ENCODE assay signal across 17 mouse cellular contexts in genomic region chr1:90470996-90471395, GRCm38 (mm10).
DNase-seq lines count a peak whose midpoint lies in the region; ATAC-seq and TF ChIP-seq lines count a peak whose summit lies in the region.
"Had no signal": no experiment of that assay in that cellular context is flagged by ENCODE, and none has a peak within 500 bp of the region (broad histone marks: within the 10 kb centered on the region; RNA-seq: fewer than 3 reads in every experiment).

No protein-coding gene starts in this region.

- peaks cover 57% of the 10 kb centered on the region for H3K27me3 ChIP-seq in hindbrain, embryonic 10.5 days (ENCODE audit: insufficient read depth, poor library complexity, severe bottlenecking)
- peaks cover 3% of the 10 kb centered on the region; the same call in 1 of the 2 replicates for H3K27me3 ChIP-seq in hindbrain, embryonic 11.5 days (ENCODE audit: control insufficient read depth, insufficient read depth, low read length)
- H3K27me3 ChIP-seq in embryonic facial prominence, embryonic 13.5 days = no peaks in the 10 kb centered on the region

- H3K4me2 ChIP-seq in hindbrain, embryonic 11.5 days (replicated peaks; ENCODE audit: low read depth, low read length) = no peak overlapping the region
- H3K4me2 ChIP-seq in embryonic facial prominence, embryonic 13.5 days = no peak overlapping the region

- peak overlapping the region; percentile 62; the same call in 1 of the 2 replicates for H3K27ac ChIP-seq in hindbrain, embryonic 10.5 days
- no peak overlapping the region for H3K27ac ChIP-seq in hindbrain, embryonic 11.5 days (ENCODE audit: low read depth, low read length)
- 0 out of 2 replicates have a peak overlapping the region, but pooled peaks have one; percentile 28 for H3K27ac ChIP-seq in embryonic facial prominence, embryonic 13.5 days
- no peak overlapping the region; the same call in 1 of the 2 replicates for H3K27ac ChIP-seq in gastrocnemius, adult 2 months
- H3K27ac ChIP-seq: heart, embryonic 10.5 days; hindbrain, postnatal 0 days had no signal

- H3K9ac ChIP-seq in hindbrain, embryonic 11.5 days (ENCODE audit: low read depth, low read length) = no peak overlapping the region
- H3K9ac ChIP-seq in embryonic facial prominence, embryonic 13.5 days = no peak overlapping the region
- H3K9ac ChIP-seq: forebrain, postnatal 0 days; liver, postnatal 0 days had no signal

- DNase-seq in hindbrain, embryonic 10.5 days (ENCODE audit: low spot score) = no peak
- DNase-seq in hindbrain, embryonic 11.5 days (ENCODE audit: low spot score) = no peak
- peak; percentile 70 for DNase-seq in Muller cell, postnatal 12 days (ENCODE audit: inconsistent ontology term)
- peak; percentile 20 to 33 for DNase-seq in kidney, postnatal 36 days
- DNase-seq in left cerebral cortex, adult 8-10 months (ENCODE audit: low spot score in 2 of 2) = no peak
- no peak for DNase-seq in right cerebral cortex, adult 18-20 months
- DNase-seq in gastrocnemius, adult 2 months = no peak
- DNase-seq: adrenal gland, postnatal 36 days; cerebellum, adult 2 months; forebrain, postnatal 0 days; liver; liver, postnatal 0 days; lung, postnatal 4 days; retina, postnatal 1 day had no signal

- 68% methylated on average over 10 of the region's 10 CpGs for WGBS in hindbrain, embryonic 10.5 days
- WGBS in hindbrain, embryonic 11.5 days = 48% methylated on average over 10 of the region's 10 CpGs
- 46% methylated on average over 10 of the region's 10 CpGs for WGBS in embryonic facial prominence, embryonic 13.5 days

- intact Hi-C loops in gastrocnemius, adult 2 months (cut with DNase I) = no loop called here

- peaks cover 77% of the 10 kb centered on the region for H3K4me1 ChIP-seq in hindbrain, embryonic 10.5 days (replicated peaks)
- peaks cover 7% of the 10 kb centered on the region for H3K4me1 ChIP-seq in hindbrain, embryonic 11.5 days (replicated peaks; ENCODE audit: control insufficient read depth, insufficient read depth, low read length)
- H3K4me1 ChIP-seq in embryonic facial prominence, embryonic 13.5 days = peaks cover 44% of the 10 kb centered on the region

- H3K4me3 ChIP-seq in hindbrain, embryonic 10.5 days = no peak overlapping the region
- H3K4me3 ChIP-seq in hindbrain, embryonic 11.5 days (ENCODE audit: low read depth, low read length) = no peak overlapping the region
- H3K4me3 ChIP-seq in embryonic facial prominence, embryonic 13.5 days = no peak overlapping the region
- H3K4me3 ChIP-seq in gastrocnemius, adult 2 months = no peak overlapping the region
- H3K4me3 ChIP-seq: heart, embryonic 10.5 days had no signal

- no peaks in the 10 kb centered on the region for H3K36me3 ChIP-seq in hindbrain, embryonic 10.5 days
- no peaks in the 10 kb centered on the region for H3K36me3 ChIP-seq in hindbrain, embryonic 11.5 days (ENCODE audit: control insufficient read depth, insufficient read depth, low read length)
- H3K36me3 ChIP-seq in embryonic facial prominence, embryonic 13.5 days = no peaks in the 10 kb centered on the region
- H3K36me3 ChIP-seq: heart, embryonic 10.5 days had no signal

- H3K9me3 ChIP-seq in hindbrain, embryonic 10.5 days = no peaks in the 10 kb centered on the region
- H3K9me3 ChIP-seq in hindbrain, embryonic 11.5 days (ENCODE audit: control insufficient read depth, low read length) = no peaks in the 10 kb centered on the region
- no peaks in the 10 kb centered on the region for H3K9me3 ChIP-seq in embryonic facial prominence, embryonic 13.5 days
- H3K9me3 ChIP-seq: heart, embryonic 10.5 days had no signal

- no peak for TF ChIP-seq CTCF in gastrocnemius, adult 2 months (IDR thresholded peaks at IDR 0.05)

- ATAC-seq in hindbrain, embryonic 11.5 days (ENCODE audit: low FRiP score) = no peak
- ATAC-seq in embryonic facial prominence, embryonic 13.5 days (ENCODE audit: insufficient number of reproducible peaks, insufficient read depth, low FRiP score, low TSS enrichment, low read depth) = no peak
- ATAC-seq: forebrain, postnatal 0 days; hindbrain, postnatal 0 days; liver, postnatal 0 days had no signal

Comparison
In these comparisons a context has a peak if more than half of its experiments do, and no peak if none do; other contexts are left out.
1. H3K27ac ChIP-seq: peak in hindbrain, embryonic 10.5 days (single experiment) and embryonic facial prominence, embryonic 13.5 days (single experiment); none in hindbrain, embryonic 11.5 days (single experiment) and gastrocnemius, adult 2 months (single experiment).
2. DNase-seq: peak in Muller cell, postnatal 12 days (single experiment) and kidney, postnatal 36 days (2 of 2); none in hindbrain, embryonic 10.5 days (single experiment), hindbrain, embryonic 11.5 days (single experiment), left cerebral cortex, adult 8-10 months (0 of 2), right cerebral cortex, adult 18-20 months (single experiment) and gastrocnemius, adult 2 months (single experiment).